Mouse (Mus musculus) cerebellum, adult 18-20 months (tissue): Measurements from ENCODE around the gene Srsf3.
"Not testable (repeated sequence)": the region's sequence is repeated elsewhere in the genome, so short reads cannot be mapped to it uniquely, and the experiment has no call there.

Experiments
- DNase-seq, 2 experiments: peaks; one replicate each; pipeline ENCODE4 v3.0.0; 2021

Srsf3 gene

GRCm38 (mm10) chr17:29065971-29066370 lies 33.5 kb downstream of the Srsf3 start:
- DNase-seq = no peak

DNA sequence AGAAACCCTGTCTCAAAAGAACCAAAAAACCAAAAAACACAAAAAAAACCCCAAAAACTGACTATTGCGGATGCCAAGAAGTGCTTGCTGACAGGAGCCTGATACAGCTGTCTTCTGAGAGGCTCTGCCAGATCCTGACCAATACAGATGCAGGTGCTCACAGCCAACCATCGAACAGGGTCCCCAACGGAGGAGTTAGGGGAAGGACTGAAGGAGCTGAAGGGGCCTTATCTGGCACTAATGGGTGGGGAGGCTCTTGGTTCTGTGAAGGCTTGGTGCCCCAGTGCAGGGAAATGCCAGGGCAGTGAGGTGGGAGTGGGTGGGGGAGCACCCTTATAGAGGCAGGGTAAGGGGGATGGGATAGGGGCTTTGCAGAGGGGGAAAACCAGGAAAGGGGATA lies 35.0 kb downstream of the Srsf3 start:
- not testable (repeated sequence) for DNase-seq

DNA sequence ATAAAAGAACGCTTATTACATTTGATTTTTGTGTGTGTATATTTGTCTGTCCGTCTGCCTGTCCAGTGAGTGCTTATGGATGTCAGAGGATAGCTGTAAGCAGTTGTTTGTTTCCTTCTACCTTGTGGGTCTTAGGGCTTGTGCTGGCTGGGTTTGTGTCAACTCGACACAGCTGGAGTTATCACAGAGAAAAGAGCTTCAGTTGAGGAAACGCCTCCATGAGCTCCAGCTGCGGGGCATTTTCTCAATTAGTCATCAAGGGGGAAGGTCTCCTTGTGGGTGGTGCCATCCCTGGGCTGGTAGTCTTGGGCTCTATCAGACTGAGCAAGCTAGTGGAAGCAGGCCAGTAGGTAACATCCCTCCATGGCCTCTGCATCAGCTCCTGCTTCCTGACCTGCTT lies 35.4 kb downstream of the Srsf3 start:
- no peak for DNase-seq

DNA sequence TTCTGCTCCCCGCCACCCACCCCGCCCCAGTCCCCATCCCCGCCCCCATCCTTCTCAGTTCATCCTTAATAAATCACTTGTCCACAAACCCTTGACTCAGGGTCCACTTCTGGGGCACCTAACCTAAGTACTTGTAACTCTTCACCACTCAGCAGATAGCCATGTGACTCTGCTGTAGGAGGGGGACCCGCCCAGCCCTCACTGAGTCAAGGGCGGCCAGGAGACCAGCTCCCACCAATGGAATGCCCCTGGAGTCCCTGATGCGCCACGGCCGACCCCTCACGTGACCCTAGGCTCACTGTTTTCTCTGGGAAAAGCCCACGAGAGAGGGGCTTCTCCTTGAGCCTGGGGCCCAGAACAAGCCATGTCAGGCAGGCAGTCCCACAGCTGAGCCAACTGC lies 36.6 kb downstream of the Srsf3 start:
- DNase-seq = no peak

GRCm38 (mm10) chr17:29071820-29072219 lies 39.4 kb downstream of the Srsf3 start:
- DNase-seq = no peak

GRCm38 (mm10) chr17:29072701-29073307 lies 40.4 kb downstream of the Srsf3 start:
- DNase-seq = no peak

- no peak for DNase-seq
These were observed 40.9 kb downstream of the Srsf3 start for GRCm38 (mm10) chr17:29073313-29073712.

DNA sequence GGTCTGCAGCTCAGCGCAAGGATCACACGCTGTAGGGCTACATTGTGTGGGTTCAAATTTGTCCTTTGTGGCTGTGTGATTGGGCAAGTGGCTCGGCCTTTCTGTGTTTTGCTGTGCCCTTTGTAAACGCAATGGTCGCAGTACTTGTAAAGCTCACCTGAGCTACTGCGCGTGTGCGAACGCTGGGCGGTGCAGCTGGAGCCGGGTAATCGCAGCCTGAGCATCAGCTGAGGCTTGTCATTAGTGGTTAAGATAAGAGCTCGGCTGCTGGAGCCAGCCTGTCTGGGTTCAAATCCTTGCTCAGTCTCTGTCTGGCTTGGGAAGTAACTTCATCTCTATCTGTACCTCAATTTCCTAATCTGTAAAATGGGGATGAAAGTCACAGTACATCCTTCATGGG lies 41.7 kb downstream of the Srsf3 start:
- no peak for DNase-seq

- no peak for DNase-seq
These were observed 43.8 kb downstream of the Srsf3 start for GRCm38 (mm10) chr17:29076235-29076634.

GRCm38 (mm10) chr17:29077786-29078509 lies 45.5 kb downstream of the Srsf3 start:
- peak in 1 of 2 experiments; percentile 37 for DNase-seq

DNA sequence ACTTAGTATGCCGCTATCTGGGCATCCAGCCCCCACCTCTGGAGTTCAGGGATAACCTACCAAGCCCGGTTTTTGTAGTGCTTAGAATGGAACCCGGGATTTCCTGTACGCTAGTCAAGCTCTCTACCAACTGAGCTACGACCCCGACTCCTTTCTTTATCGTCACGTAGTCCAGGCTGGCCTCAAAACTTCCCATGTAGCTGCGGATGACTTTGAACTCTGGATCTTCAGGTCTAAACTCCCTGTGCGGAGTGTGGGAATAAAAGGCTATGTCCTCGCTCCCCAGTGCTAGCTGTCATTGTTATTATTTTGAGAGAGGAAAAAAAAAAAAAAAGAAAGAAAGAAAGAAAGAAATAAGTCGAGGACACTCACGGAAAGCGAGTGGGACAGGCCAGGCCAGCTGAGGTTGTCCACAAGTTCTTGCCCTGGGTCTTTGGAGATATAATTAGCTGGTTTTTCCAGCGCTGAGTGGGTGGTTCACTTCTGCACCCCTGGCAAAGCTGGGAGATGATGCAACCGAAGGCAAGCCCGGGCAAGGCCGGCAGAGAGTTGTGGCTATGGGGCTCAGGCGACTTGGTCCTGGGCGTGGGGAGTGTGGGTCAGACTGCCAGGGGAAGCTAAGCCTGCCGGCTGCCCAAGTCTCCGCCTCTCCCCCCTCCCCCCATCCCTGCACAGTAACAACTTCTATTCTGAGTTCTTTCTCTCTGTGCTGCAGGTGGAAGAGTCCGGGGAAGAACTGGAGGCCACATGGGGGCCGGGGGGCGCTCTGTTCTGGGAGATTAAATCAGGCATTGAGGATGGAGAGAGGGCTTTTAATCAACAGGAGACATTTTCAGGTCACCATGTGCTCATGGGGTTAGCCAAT lies 46.3 kb downstream of the Srsf3 start:
- no peak for DNase-seq

DNA sequence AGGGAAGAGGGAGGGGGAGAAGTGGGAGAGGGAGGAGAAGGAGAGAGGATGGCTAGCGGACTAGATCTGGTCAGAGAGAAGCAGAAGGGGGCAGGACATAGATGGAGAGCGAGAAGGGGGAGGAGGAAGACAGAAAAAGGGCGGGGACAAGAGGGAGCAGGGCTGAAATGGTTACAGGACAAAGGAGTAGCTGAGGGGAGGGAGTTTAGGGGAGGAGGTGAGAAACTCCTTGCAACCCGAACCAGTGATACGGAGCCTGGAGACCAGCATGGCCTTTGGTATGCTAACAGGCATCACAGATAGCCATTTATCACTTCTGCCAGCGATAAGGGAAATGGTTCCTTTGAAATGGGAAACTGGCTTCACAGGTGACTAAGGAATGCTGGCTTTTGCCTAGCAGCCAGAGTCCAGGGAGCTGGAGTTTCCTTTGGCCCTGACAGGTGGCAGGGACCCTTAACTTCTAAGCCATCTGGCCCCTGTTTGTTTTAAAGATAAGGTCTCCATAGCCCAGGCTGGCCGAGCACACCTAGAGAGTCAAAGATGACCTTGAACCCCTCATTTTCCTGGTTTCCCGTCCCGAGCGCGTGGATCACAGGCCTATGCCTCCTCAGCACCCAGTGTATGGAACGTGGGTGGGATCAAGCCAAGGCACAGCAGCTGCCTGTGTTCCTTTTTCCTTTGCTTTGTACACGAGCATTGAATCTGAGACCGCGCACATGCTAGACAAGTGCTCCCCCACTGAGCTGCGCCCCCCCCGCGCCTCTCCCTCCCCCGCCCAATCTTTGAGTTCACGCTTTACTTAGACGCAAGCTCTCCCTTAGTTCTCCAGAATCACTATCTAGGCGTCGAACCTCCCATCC lies 48.6 kb downstream of the Srsf3 start:
- DNase-seq = no peak

- no peak for DNase-seq
These were observed 49.4 kb downstream of the Srsf3 start for GRCm38 (mm10) chr17:29081618-29082381.

DNA sequence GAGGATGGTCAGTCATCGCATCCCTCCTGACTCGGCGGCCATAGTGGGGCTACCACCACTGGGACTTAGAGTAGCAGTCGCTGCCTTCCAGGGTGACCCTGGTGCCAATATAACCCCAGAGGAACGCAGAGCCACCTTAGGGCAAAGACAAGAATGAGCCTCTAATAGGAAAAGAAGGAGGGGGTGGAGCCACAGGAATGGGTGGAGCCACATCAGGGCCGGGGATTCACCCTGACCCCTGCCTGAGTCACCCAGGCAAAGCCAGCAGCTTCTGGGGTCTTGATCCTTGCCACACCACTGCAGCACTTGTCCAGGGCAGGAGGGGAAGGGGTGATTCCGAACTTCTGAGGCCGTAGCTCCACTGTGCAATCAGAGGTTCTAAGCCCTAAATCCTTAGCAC lies 51.2 kb downstream of the Srsf3 start:
- no peak for DNase-seq

- no peak for DNase-seq
These were observed 52.2 kb downstream of the Srsf3 start for GRCm38 (mm10) chr17:29084656-29085055.

DNA sequence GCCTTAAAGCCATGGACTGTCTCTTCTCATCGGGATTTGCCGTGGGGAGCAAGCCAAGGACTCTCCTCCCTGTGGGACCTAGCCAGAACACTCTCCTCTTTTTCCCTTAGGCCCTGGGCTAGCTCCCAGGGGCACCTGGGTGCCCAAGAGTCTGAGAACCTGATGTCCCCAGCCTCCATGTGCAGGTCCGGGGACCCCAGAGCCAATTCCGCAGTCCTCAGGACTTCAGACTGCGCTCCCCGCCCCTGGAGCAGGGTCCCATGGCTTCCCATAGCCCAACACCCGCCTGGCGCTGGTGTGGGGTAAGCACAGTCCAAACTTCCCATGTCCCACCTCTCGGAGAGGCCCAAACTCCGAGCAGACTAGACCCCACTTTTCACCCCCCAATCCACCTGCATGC lies 52.8 kb downstream of the Srsf3 start:
- no peak for DNase-seq

GRCm38 (mm10) chr17:29086916-29087315 lies 54.5 kb downstream of the Srsf3 start:
- no peak for DNase-seq

DNA sequence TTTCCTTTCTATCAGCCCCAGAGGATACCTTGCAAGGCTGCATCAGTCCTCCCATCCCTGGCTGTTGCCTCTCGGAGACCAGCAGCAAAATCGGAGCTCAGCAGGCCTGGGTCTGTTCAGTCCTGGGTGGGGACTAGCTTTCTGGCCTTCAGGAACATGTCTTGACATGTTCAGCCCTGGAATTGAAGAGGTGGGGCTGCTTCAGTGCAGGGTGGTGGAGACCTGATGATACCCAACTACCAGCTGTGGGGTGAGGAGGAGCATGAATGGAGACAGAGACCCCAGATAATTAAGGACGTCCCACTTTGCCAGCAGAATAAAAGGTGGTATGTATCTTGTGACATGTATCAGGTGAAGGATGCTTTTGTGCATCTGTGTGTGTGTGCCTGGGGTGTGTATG lies 58.3 kb downstream of the Srsf3 start, which contains the start of gene Cdkn1a:
Gene Cdkn1a (plus strand): TSS at position 201 of the 400 bp plus-strand sequence.
- no peak for DNase-seq

GRCm38 (mm10) chr17:29091348-29091944 lies 59.0 kb downstream of the Srsf3 start:
- DNase-seq = no peak

DNA sequence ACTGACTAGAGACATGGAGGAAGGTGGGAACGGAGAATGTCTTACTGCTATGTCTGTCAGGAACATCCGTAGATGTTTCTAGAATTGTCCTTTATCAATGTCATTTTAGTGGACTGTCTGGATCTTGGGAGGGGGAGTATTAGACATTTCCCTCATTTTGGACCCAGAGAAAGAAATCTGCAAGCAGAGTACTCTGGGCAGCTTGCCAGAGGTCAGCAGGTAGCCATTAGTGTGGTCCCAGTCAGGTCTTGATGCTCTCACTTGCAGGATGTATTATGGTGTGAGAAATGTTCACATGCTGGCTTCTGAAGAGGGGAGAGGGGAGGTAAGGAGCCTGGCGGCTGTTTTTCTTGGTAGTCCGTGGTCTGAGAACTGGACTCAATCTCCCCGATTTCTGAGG lies 60.1 kb downstream of the Srsf3 start:
- no peak for DNase-seq
